Mouse (Mus musculus) T-helper 2 cell (primary cell): ENCODE data around the gene Oscar.

Source experiments
- in situ Hi-C: fragments of 300-600 bp; cut with MboI, MseI; formaldehyde crosslinking; loops from one replicate; pipeline ENCODE4 v1.15.1; 2025; ENCODE audit warnings: high pct_unique_total_duplicates

Gene Oscar

GRCm38 (mm10) chr7:3611006-3611405 is 5.0 kb downstream of the Oscar start:
- in situ Hi-C loops = loop anchor here (25.0 kb wide), 2 partner anchors 226 to 826 kb away; partner anchors contain the start of genes Gm15448, Pira2 and Rdh13

- in situ Hi-C loops = loop anchor here (25.0 kb wide), 2 partner anchors 227 to 827 kb away; partner anchors contain the start of genes Gm15448, Pira2 and Rdh13
Observed at GRCm38 (mm10) chr7:3610437-3610836, 5.5 kb downstream of the Oscar start.

DNA sequence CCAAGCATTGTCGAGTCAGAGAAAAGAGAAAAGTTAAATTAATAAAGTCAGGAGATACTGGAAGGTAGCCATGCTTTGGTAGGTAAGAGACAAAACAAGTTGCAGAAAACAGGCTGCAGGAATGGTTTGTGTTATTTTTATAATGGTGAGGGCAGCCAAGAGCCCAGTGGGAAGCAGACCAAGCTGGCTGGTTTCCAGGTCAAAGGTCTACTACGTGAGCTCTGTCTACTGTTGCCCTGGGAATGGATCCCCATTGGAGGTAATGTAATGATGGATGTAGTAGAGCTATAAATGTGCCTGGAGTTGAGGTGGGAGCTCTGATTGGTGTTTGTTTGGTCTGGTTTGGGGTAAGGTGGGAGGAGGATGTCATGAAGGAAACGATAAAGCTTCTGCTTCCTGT is 6.9 kb downstream of the Oscar start:
- in situ Hi-C loops = loop anchor here (25.0 kb wide), 2 partner anchors 228 to 828 kb away; partner anchors contain the start of genes Gm15448, Pira2 and Rdh13

GRCm38 (mm10) chr7:3608668-3609067 is 7.3 kb downstream of the Oscar start:
- in situ Hi-C loops = loop anchor here (25.0 kb wide), 2 partner anchors 229 to 829 kb away; partner anchors contain the start of genes Gm15448, Pira2 and Rdh13

DNA sequence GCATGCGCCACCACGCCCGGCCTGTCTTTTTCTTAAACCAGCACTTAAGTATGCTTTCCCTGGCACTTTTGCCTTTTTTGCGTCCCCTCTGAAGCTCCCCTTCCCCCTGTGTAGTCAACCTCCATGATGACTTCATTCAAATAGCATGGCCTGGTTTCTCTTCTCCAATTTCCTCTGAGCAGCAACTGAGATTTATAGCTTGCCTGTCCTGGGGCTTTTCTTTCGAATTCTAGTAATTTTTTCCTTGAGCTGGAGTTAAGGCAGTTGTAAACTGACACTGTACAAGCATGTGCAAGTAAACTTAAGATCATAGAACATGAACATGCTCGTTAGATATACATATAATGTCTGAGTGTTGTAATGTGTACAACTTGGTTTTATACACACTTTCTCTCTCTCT is 8.6 kb downstream of the Oscar start:
- in situ Hi-C loops = loop anchor here (25.0 kb wide), 2 partner anchors 230 to 830 kb away; partner anchors contain the start of genes Gm15448, Pira2 and Rdh13

DNA sequence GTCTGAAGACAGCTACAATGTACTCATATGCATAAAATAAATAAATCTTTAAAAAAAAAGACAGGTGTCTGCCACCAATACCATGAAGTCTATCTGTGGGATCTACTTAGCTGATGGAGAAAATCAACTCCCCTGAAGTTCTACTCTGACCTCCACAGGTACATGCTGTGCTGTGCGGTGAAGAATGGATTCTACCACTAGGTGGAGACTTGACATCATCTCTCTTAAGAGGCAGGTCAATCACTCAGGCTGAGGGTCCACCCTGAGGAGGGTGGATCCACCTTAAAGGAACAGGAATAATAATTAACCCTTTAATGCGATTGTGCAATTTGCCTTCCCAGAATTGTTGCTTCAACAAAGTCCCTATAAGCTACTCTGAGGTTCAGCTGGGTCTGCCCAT is 9.2 kb downstream of the Oscar start:
- in situ Hi-C loops = loop anchor here (25.0 kb wide), 2 partner anchors 231 to 831 kb away; partner anchors contain the start of genes Gm15448, Pira2 and Rdh13

GRCm38 (mm10) chr7:3601119-3601518 is 14.8 kb downstream of the Oscar start:
- in situ Hi-C loops = loop anchor here (25.0 kb wide), 2 partner anchors 236 to 836 kb away; partner anchors contain the start of genes Gm15448, Pira2 and Rdh13

GRCm38 (mm10) chr7:3597755-3598154 is 18.2 kb downstream of the Oscar start:
- in situ Hi-C loops = loop anchor here (25.0 kb wide), 1 partner anchor 385 kb away; no protein-coding TSS in a partner anchor

DNA sequence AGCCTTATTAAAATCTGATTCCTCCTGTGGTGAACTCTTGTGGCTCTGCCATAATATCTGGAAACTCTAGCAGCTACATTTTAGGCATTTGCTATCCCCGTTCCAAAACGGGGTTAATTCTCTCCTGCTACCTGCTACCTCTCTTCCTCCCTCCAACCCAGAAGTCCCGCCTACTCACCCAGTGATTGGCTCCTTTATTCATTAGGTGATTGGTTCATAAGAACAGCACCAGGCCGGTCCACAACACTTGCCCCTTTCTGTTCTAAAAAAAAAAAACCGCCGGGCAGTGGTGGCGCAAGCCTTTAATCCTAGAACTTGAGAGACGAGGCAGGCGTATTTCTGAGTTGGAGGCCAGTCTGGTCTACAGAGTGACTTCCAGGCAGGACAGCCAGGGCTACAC is 20.8 kb downstream of the Oscar start:
- in situ Hi-C loops = loop anchor here (25.0 kb wide), 1 partner anchor 383 kb away; no protein-coding TSS in a partner anchor

DNA sequence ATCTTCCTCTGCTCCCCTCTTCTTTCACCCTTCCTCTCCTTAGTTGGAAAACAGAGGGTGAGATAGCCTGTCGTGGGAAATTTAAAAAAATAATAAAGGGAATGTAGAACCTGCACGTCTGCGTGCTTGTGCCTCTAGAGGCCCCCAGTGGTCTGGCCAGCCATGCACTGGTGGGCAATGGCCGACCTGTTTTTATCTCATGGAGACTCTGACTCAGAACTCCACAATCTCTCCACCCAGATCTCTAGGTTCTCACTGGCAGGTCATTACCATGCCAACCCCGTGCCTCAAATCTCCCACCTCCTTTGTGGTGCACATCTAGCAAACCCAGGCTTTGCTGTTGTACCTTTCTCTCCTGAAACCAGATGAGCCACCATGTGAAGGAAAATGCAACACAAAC is 21.3 kb downstream of the Oscar start:
- in situ Hi-C loops = loop anchor here (25.0 kb wide), 1 partner anchor 382 kb away; no protein-coding TSS in a partner anchor

- in situ Hi-C loops = loop anchor here (25.0 kb wide), 1 partner anchor 382 kb away; no protein-coding TSS in a partner anchor
Observed at GRCm38 (mm10) chr7:3593855-3594254, 22.1 kb downstream of the Oscar start.

DNA sequence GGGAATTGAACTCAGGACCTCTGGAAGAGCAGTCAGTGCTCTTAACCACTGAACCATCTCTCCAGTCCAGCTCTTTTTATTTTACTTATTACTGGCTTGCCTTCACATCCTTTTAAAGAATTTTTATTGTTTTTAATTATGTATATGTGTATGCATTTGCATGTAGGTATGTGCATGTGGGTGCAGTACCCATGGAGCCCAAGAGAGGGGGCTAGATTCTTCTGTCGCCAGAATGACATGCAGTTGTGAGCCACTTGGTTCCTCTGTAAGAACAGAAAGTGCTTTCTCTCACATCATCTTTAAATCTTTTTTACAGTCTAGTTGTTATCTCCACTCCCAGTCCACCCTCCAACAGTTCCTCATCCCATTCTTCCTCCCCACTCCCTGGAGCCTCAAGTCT is 24.4 kb downstream of the Oscar start:
- in situ Hi-C loops = loop anchor here (25.0 kb wide), 1 partner anchor 379 kb away; no protein-coding TSS in a partner anchor

- in situ Hi-C loops = loop anchor here (25.0 kb wide), 1 partner anchor 378 kb away; no protein-coding TSS in a partner anchor
Observed at GRCm38 (mm10) chr7:3590550-3590949, 25.4 kb downstream of the Oscar start.

- in situ Hi-C loops = loop anchor here (25.0 kb wide), 1 partner anchor 375 kb away; no protein-coding TSS in a partner anchor
Observed at GRCm38 (mm10) chr7:3587292-3587691, 28.7 kb downstream of the Oscar start.

GRCm38 (mm10) chr7:3586255-3586654 is 29.7 kb downstream of the Oscar start:
- in situ Hi-C loops = loop anchor here (25.0 kb wide), 1 partner anchor 374 kb away; no protein-coding TSS in a partner anchor

DNA sequence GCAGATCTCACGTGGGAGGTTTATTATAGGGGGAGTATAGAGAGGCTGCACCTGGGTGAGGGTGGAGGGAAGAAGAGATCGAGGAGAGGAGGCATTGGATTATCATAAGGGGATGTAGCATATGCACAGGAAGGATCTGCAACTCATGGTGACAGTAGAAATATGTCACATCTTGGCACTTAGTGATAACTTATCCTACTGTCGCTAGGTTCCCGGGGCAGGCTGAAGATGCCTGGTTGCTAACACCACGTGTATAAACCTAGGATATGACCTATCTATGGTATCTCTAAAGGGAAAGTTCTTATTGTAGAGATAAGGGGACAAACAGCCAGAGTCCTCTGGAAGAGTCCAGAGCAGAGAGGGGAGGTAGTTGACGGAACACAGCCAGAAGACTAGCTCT is 30.2 kb downstream of the Oscar start:
- in situ Hi-C loops = loop anchor here (25.0 kb wide), 1 partner anchor 373 kb away; no protein-coding TSS in a partner anchor

GRCm38 (mm10) chr7:3580029-3580428 is 35.9 kb downstream of the Oscar start:
- in situ Hi-C loops = loop anchor here (25.0 kb wide), 1 partner anchor 368 kb away; no protein-coding TSS in a partner anchor

GRCm38 (mm10) chr7:3578952-3579546 is 36.9 kb downstream of the Oscar start:
- in situ Hi-C loops = loop anchor here (25.0 kb wide), 1 partner anchor 367 kb away; no protein-coding TSS in a partner anchor

DNA sequence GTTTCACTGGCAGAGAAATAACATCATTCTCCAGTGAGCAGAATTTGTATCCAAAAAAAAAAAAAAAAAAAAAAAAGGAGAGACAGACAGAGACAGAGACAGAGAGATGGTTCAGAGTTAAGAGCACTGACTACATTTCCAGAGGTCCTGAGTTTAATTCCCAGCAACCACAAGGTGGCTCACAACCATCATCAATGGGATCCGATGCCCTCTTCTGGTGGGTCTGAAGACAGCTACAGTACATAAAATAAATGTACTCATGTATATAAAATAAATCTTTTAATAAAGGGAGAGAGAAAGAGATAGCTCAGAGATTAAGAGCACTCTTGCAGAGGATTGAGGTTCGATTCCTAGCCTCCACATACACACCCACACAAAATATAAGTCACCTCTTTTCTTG is 37.8 kb downstream of the Oscar start:
- in situ Hi-C loops = loop anchor here (25.0 kb wide), 1 partner anchor 366 kb away; no protein-coding TSS in a partner anchor

GRCm38 (mm10) chr7:3576354-3577124 is 39.4 kb downstream of the Oscar start:
- in situ Hi-C loops = loop anchor here (25.0 kb wide), 1 partner anchor 364 kb away; no protein-coding TSS in a partner anchor

DNA sequence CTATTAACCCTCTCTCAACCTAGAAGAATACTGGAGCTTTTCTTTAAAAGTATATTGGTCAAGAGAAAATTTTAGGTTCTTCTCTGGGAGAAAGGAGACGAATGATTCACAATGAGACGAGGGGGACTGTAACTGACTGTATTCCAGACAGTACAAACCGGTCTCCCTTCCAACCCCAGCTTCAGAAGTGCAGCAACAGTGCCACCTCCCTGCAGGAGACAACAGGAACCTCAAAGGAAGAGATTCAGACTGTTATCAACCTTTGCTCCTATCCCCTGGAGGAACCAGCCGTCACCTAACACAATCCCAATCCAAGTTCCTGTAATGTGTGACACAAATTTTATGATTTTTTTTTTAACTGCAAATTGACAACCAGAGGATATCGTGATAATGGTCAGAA is 41.7 kb downstream of the Oscar start:
- in situ Hi-C loops = no loop called here
